Mouse (Mus musculus) Patski (cell line): ENCODE data around the gene Fermt1. TPM values are rescaled to one million over a fixed set of nuclear protein-coding genes. Genes with fewer than 3 reads are reported as not detected.
A peak's percentile ranks its signal among the peaks of the same experiment; 100 is the strongest.

ENCODE experiments used
- ATAC-seq: fragments of 100-300 bp; one replicate; pipeline ENCODE4 v1.8.0; 2021
- CTCF ChIA-PET: fragments of 350-600 bp; sonication (Branson Sonifier 250); formaldehyde crosslinking; loops from one replicate; lab custom pipeline; 2022; ENCODE audit warnings: inconsistent platforms; lab: Charles Lee
- POLR2A ChIA-PET: fragments of 350-600 bp; sonication (Branson Sonifier 250); formaldehyde crosslinking; loops from one replicate; lab custom pipeline; 2022; ENCODE audit warnings: antibody characterized with exemption, inconsistent platforms; lab: Charles Lee
- DNase-seq: peaks from one replicate; pipeline ENCODE4 v3.0.0-alpha.2; 2011; ENCODE audit warnings: low read depth, low spot score
- H3K27me3 ChIP-seq: fragments of 371-371 bp; one replicate; pipeline ENCODE4 v1.5.1; 2021
- CTCF ChIP-seq: fragments of 100-300 bp; IDR thresholded peaks from one replicate; pipeline ENCODE4 v1.5.1; 2021
- in situ Hi-C: fragments of 300-500 bp; cut with MboI; formaldehyde crosslinking; loops from 3 replicates; pipeline ENCODE4 v1.11.1; 2018; ENCODE audit warnings: low pct_unique_long_range_greater_than_20kb, mixed read lengths
- polyA plus RNA-seq: library from polyadenylated mRNA; unstranded; gene quantifications from one replicate; pipeline ENCODE4 v1.2.3, GENCODE M21; 2021

Fermt1 gene
- 0.41 TPM for polyA plus RNA-seq

DNA sequence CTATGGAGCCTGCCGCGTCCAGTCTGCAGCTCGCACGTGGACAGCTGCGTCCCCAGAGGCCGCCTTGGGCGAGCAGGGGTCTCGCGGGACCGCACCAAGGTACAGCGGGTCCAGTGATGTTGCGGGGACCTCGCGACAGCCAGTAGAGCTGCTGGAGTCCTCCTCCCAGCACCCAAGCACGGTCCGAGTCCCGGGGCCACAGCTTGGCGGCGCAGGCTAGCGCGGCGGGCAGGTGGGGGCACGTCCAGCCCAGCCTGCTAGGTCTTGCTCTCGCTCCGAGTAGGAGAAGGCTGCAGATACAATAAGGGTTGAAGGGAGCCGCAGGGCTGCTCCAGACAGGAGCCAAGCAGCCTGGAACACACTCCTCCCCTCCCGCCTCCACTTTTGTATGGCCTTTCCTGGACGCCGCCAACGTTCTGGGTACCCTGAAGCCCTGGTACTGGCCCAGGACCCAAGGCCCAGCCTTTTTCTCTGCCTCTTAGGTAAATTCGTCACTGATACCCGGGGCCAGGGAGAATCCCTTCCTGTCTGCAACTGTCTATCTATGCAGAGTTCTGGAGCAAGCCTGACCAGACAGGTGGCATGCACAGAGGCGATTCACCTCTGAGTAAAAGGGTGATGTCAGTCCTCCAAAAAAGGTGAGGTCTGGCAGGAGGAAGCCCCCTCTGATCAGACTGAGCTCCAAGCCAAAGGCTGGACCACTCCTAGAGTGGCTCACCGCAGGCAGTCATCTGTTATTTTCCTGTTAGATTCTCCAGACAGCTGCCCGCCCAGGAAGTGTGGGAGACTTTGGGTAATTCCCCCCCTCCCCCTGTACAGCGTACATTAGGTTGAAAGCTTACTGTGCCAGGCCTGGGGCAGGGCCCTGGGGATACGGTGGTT lies at the start of gene Fermt1:
Gene Fermt1, minus strand, starts transcription at position 581 of the 882 bp plus-strand sequence.
- in situ Hi-C loops: no loop called here
- H3K27me3 ChIP-seq: peaks cover 35% of the 10 kb centered on the region
- no peak for DNase-seq

GRCm38 (mm10) chr2:132992659-132993531 lies 47.2 kb upstream of the Fermt1 start:
- no peaks in the 10 kb centered on the region for H3K27me3 ChIP-seq
- ChIA-PET CTCF (no interaction called here), POLR2A (no interaction called here)
- no peak for ATAC-seq
- TF ChIP-seq CTCF: no peak
- in situ Hi-C loops: no loop called here
- no peak for DNase-seq

More for the DNA sequence above, at the start of gene Fermt1:
- TF ChIP-seq CTCF: no peak
- ChIA-PET CTCF (interaction anchor here (1.0 kb wide), 1 partner anchor 26 kb away, joined by 3 read pairs; no protein-coding TSS in a partner anchor), POLR2A (no interaction called here)
- peak; percentile 57 for ATAC-seq

DNA sequence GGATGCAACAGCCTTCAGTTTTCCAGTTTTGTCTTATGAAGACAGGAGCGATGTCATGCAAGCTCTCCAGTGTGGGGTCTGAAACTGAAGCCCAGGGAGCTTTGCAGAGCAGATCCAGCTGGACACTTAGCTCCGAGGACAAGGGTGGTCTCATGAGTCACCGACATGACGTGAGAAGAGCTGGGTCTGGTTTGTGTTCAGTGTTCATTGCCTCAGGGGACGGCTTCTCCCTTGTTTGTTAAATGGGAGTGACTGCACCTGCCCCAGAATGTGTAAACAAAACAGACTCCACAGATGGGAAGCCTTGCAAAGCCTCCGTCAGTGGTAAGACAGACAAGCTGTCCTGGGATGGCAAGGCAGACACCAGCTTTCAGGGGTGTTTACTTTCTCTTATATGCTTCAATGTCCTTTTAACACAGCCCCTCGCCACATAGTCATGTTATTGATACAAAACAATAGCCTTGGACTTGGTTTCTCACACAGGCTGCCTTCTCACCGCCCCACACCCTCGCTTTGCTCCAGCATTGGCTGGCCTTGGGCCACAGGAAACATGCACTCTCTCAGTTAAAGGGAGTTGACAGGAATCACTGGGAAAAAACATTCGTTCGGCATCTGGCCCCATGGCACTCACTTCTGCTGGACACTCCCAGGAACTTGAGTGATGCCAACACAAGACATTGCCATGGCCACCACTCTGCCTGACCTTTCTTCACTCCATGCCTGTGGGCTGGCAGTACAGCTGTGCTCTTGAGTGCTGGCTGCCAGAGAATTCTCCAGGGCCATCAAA lies 44.3 kb upstream of the Fermt1 start:
- DNase-seq (no peak), ATAC-seq (no peak)
- H3K27me3 ChIP-seq: no peaks in the 10 kb centered on the region
- ChIA-PET CTCF (interaction anchor here (1.9 kb wide), 1 partner anchor 19 kb away, joined by 5 read pairs; no protein-coding TSS in a partner anchor), POLR2A (no interaction called here)
- TF ChIP-seq CTCF: no peak
- in situ Hi-C loops: no loop called here

DNA sequence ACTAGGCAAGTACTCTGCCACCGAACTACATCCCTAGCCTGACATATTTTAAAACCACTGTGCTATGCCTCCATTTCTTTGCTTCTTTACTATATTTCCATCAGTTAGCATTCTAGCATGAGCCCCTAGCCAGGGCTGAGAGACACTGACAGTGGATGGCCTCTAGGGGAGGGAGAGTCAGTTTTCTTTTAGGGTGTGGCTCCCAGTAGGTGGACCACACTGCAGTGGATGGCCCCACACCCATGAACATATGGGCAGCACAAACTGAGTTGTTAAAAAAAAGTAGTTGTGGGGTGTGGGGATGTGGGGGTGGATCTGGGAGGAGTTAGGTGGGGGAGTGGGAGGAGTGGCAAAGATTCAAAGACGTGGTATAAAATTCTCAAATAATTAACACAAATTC lies 27.6 kb upstream of the Fermt1 start:
- in situ Hi-C loops: no loop called here
- CTCF ChIA-PET: no interaction called here
- no peaks in the 10 kb centered on the region for H3K27me3 ChIP-seq

DNA sequence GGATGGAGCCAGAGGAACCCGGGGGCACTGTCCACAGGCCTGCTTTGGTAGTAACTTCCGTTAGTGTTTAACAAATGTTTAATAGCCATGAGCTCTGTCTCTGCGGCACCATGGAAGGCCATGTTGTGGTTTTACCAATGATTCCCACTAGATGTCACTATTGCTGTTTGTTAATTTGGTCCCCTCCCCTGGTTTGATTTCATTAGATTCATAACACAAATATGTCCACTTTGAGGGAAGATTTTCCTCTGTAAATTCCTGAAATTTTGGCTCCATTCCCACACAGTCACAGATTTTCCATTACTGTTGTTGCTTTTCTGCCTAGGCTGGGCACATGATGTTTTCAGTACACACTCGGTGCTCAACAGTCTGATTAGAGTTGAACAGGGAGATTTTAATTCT lies 25.1 kb upstream of the Fermt1 start:
- in situ Hi-C loops: no loop called here
- ChIA-PET CTCF (interaction anchor here (1.1 to 1.4 kb wide), 4 partner anchors 9 to 25 kb away, joined by 3 to 5 read pairs (median 4); partner anchors contain the start of gene Fermt1), POLR2A (no interaction called here)
- peak; percentile 57 for TF ChIP-seq CTCF
- peak; percentile 44 for ATAC-seq
- peak; percentile 15 for DNase-seq
- peaks cover 4% of the 10 kb centered on the region for H3K27me3 ChIP-seq

More for the DNA sequence above, 27.6 kb upstream of the Fermt1 start:
- TF ChIP-seq CTCF: no peak
- no peak for ATAC-seq
- no peak for DNase-seq
- POLR2A ChIA-PET: no interaction called here

- DNase-seq (no peak), ATAC-seq (no peak)
- POLR2A ChIA-PET: no interaction called here
- no peaks in the 10 kb centered on the region for H3K27me3 ChIP-seq
- CTCF ChIA-PET: no interaction called here
- in situ Hi-C loops: no loop called here
- TF ChIP-seq CTCF: no peak
These were observed 12.1 kb upstream of the Fermt1 start for GRCm38 (mm10) chr2:132957786-132958185.

- peak; percentile 29 for TF ChIP-seq CTCF
- POLR2A ChIA-PET: no interaction called here
- CTCF ChIA-PET: interaction anchor here (0.6 kb wide), 1 partner anchor 290 kb away, joined by 3 read pairs; no protein-coding TSS in a partner anchor
- ATAC-seq (no peak), DNase-seq (no peak)
- in situ Hi-C loops: no loop called here
- peaks cover 6% of the 10 kb centered on the region for H3K27me3 ChIP-seq
These were observed 6.5 kb upstream of the Fermt1 start for GRCm38 (mm10) chr2:132952197-132952596.

GRCm38 (mm10) chr2:132948174-132948573 lies 2.5 kb upstream of the Fermt1 start:
- in situ Hi-C loops: no loop called here
- CTCF ChIA-PET: no interaction called here

GRCm38 (mm10) chr2:132946976-132947375 lies 1.3 kb upstream of the Fermt1 start:
- no peak for DNase-seq
- no peak for ATAC-seq
- POLR2A ChIA-PET: no interaction called here
- CTCF ChIA-PET: no interaction called here
- in situ Hi-C loops: no loop called here
- no peak for TF ChIP-seq CTCF
- peaks cover 32% of the 10 kb centered on the region for H3K27me3 ChIP-seq

More at GRCm38 (mm10) chr2:132948174-132948573, 2.5 kb upstream of the Fermt1 start:
- POLR2A ChIA-PET: no interaction called here
- ATAC-seq (no peak), DNase-seq (no peak)
- H3K27me3 ChIP-seq: peaks cover 24% of the 10 kb centered on the region
- TF ChIP-seq CTCF: no peak
